Mouse (Mus musculus): ENCODE measurements around the gene Foxp1. TPM values are rescaled to one million over a fixed set of nuclear protein-coding genes. Genes with fewer than 3 reads are reported as not detected.

The Foxp1 gene
- polyA plus RNA-seq, 1 experiment = 68.1 TPM

GRCm38 (mm10) chr6:99162716-99163115, 359.8 kb downstream of the Foxp1 start:
- no peak for TF ChIP-seq CTCF (IDR thresholded peaks at IDR 0.05; ENCODE audit: borderline replicate concordance, extremely low read depth, insufficient read depth, insufficient read length)
- no peak for TF ChIP-seq POLR2A (IDR thresholded peaks at IDR 0.05; ENCODE audit: borderline replicate concordance, extremely low read depth, insufficient read depth, insufficient read length, poor library complexity, severe bottlenecking)
- DNase-seq (ENCODE audit: low read depth) = no peak

- DNase-seq (ENCODE audit: low read depth) = no peak
- no peak for TF ChIP-seq POLR2A (IDR thresholded peaks at IDR 0.05; ENCODE audit: borderline replicate concordance, extremely low read depth, insufficient read depth, insufficient read length, poor library complexity, severe bottlenecking)
- no peak for TF ChIP-seq CTCF (IDR thresholded peaks at IDR 0.05; ENCODE audit: borderline replicate concordance, extremely low read depth, insufficient read depth, insufficient read length)
These were observed 362.2 kb downstream of the Foxp1 start for GRCm38 (mm10) chr6:99160348-99160693.

GRCm38 (mm10) chr6:99159452-99160347, 362.8 kb downstream of the Foxp1 start:
- peak; percentile 23 for DNase-seq (ENCODE audit: low read depth)
- TF ChIP-seq CTCF (IDR thresholded peaks at IDR 0.05; ENCODE audit: borderline replicate concordance, extremely low read depth, insufficient read depth, insufficient read length) (no peak), POLR2A (IDR thresholded peaks at IDR 0.05; ENCODE audit: borderline replicate concordance, extremely low read depth, insufficient read depth, insufficient read length, poor library complexity, severe bottlenecking) (no peak)

- DNase-seq (ENCODE audit: low read depth) = no peak
- TF ChIP-seq CTCF (IDR thresholded peaks at IDR 0.05; ENCODE audit: borderline replicate concordance, extremely low read depth, insufficient read depth, insufficient read length) (no peak), POLR2A (IDR thresholded peaks at IDR 0.05; ENCODE audit: borderline replicate concordance, extremely low read depth, insufficient read depth, insufficient read length, poor library complexity, severe bottlenecking) (no peak)
These were observed 368.8 kb downstream of the Foxp1 start for GRCm38 (mm10) chr6:99153682-99154081.

GRCm38 (mm10) chr6:99146400-99146905, 376.1 kb downstream of the Foxp1 start:
- no peak for DNase-seq (ENCODE audit: low read depth)
- TF ChIP-seq POLR2A (IDR thresholded peaks at IDR 0.05; ENCODE audit: borderline replicate concordance, extremely low read depth, insufficient read depth, insufficient read length, poor library complexity, severe bottlenecking) = no peak
- TF ChIP-seq CTCF (IDR thresholded peaks at IDR 0.05; ENCODE audit: borderline replicate concordance, extremely low read depth, insufficient read depth, insufficient read length) = no peak

- TF ChIP-seq POLR2A (IDR thresholded peaks at IDR 0.05; ENCODE audit: borderline replicate concordance, extremely low read depth, insufficient read depth, insufficient read length, poor library complexity, severe bottlenecking) (no peak), CTCF (IDR thresholded peaks at IDR 0.05; ENCODE audit: borderline replicate concordance, extremely low read depth, insufficient read depth, insufficient read length) (no peak)
- DNase-seq (ENCODE audit: low read depth) = no peak
These were observed 377.5 kb downstream of the Foxp1 start for GRCm38 (mm10) chr6:99145033-99145432.

- TF ChIP-seq POLR2A (IDR thresholded peaks at IDR 0.05; ENCODE audit: borderline replicate concordance, extremely low read depth, insufficient read depth, insufficient read length, poor library complexity, severe bottlenecking) (no peak), CTCF (IDR thresholded peaks at IDR 0.05; ENCODE audit: borderline replicate concordance, extremely low read depth, insufficient read depth, insufficient read length) (no peak)
- DNase-seq (ENCODE audit: low read depth) = no peak
These were observed 378.8 kb downstream of the Foxp1 start for GRCm38 (mm10) chr6:99143756-99144036.

GRCm38 (mm10) chr6:99142900-99143755, 379.4 kb downstream of the Foxp1 start:
- TF ChIP-seq CTCF (IDR thresholded peaks at IDR 0.05; ENCODE audit: borderline replicate concordance, extremely low read depth, insufficient read depth, insufficient read length) (no peak), POLR2A (IDR thresholded peaks at IDR 0.05; ENCODE audit: borderline replicate concordance, extremely low read depth, insufficient read depth, insufficient read length, poor library complexity, severe bottlenecking) (no peak)

GRCm38 (mm10) chr6:99138041-99138440, 384.5 kb downstream of the Foxp1 start:
- no peak for TF ChIP-seq CTCF (IDR thresholded peaks at IDR 0.05; ENCODE audit: borderline replicate concordance, extremely low read depth, insufficient read depth, insufficient read length)
- TF ChIP-seq POLR2A (IDR thresholded peaks at IDR 0.05; ENCODE audit: borderline replicate concordance, extremely low read depth, insufficient read depth, insufficient read length, poor library complexity, severe bottlenecking) = no peak

More at GRCm38 (mm10) chr6:99142900-99143755, 379.4 kb downstream of the Foxp1 start:
- no peak for DNase-seq (ENCODE audit: low read depth)

GRCm38 (mm10) chr6:99137071-99137470, 385.4 kb downstream of the Foxp1 start:
- no peak for TF ChIP-seq CTCF (IDR thresholded peaks at IDR 0.05; ENCODE audit: borderline replicate concordance, extremely low read depth, insufficient read depth, insufficient read length)
- no peak for TF ChIP-seq POLR2A (IDR thresholded peaks at IDR 0.05; ENCODE audit: borderline replicate concordance, extremely low read depth, insufficient read depth, insufficient read length, poor library complexity, severe bottlenecking)

More at GRCm38 (mm10) chr6:99138041-99138440, 384.5 kb downstream of the Foxp1 start:
- DNase-seq (ENCODE audit: low read depth) = peak; percentile 57

More at GRCm38 (mm10) chr6:99137071-99137470, 385.4 kb downstream of the Foxp1 start:
- DNase-seq (ENCODE audit: low read depth) = peak; percentile 60

Measured in brain, embryonic 14.5 days (tissue).